Mouse (Mus musculus): Measurements from ENCODE around the gene Mab21l1. TPM values are rescaled to one million over a fixed set of nuclear protein-coding genes. Genes with fewer than 3 reads are reported as not detected.

The Mab21l1 gene
- polyA plus RNA-seq, 1 experiment from 2014 or later, result 0.08 TPM

DNA sequence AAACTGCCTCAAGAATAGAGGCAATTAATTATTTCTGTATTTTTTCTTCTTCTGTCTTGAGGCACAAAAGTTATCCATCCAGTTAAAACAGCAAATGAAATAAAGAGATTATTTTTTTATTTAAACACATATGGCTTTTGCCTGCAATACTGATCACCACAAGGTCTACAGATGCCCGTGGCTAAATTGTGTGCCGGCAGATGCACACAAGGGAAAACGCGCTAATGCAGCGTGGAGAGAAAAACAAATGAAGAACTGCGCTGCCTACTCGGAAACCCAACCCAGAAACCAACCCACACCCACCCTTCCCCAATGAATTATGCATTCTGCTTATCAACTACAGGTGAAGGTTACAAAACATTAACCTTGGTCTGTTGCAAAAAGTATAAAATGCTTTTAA is 7.1 kb upstream of the Mab21l1 start:
- H3K4me3 ChIP-seq (ENCODE audit: low read depth, low read length), result no peak overlapping the region
- no peaks in the 10 kb centered on the region for H3K36me3 ChIP-seq (ENCODE audit: control insufficient read depth, insufficient read depth)
- no peak overlapping the region for H3K27ac ChIP-seq (ENCODE audit: low read length)
- no peak overlapping the region for H3K9ac ChIP-seq (ENCODE audit: low read depth, low read length)
- H3K27me3 ChIP-seq (ENCODE audit: control insufficient read depth, insufficient read depth, low read depth, low read length), result peaks cover 12% of the 10 kb centered on the region
- WGBS (ENCODE audit: insufficient replicate concordance), result 78% methylated on average over 7 of the region's 7 CpGs
- H3K4me1 ChIP-seq (ENCODE audit: control insufficient read depth, low read depth, low read length), result no peaks in the 10 kb centered on the region
- no peak for ATAC-seq (ENCODE audit: low read depth)
- no peaks in the 10 kb centered on the region for H3K9me3 ChIP-seq (replicated peaks; ENCODE audit: control insufficient read depth, low read length)
- H3K4me2 ChIP-seq (ENCODE audit: low read depth, low read length), result no peak overlapping the region

DNA sequence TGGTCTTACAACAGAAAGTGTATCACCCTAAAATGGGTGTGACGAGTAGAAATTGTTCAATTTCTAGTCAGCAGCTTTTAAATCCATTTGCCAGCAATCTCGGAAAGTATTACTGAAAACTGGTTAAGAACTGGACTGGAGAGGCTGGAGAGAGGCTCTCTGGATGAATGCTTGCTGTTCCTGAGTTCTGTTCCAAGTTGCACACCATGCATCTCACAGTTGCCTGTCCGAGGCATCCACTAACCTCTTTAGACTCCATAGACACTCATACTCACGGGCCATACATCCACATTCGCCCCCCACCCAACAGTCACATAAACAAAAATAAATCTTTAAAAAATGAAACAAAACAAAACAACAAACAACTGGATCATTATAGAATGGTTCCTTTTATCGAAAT is 6.6 kb upstream of the Mab21l1 start:
- Histone ChIP-seq H3K4me1 (ENCODE audit: control insufficient read depth, low read depth, low read length) (no peaks in the 10 kb centered on the region), H3K27me3 (ENCODE audit: control insufficient read depth, insufficient read depth, low read depth, low read length) (peaks cover 17% of the 10 kb centered on the region), H3K4me3 (ENCODE audit: low read depth, low read length) (no peak overlapping the region), H3K9ac (ENCODE audit: low read depth, low read length) (no peak overlapping the region), H3K9me3 (replicated peaks; ENCODE audit: control insufficient read depth, low read length) (no peaks in the 10 kb centered on the region), H3K27ac (ENCODE audit: low read length) (no peak overlapping the region), H3K36me3 (ENCODE audit: control insufficient read depth, insufficient read depth) (no peaks in the 10 kb centered on the region), H3K4me2 (ENCODE audit: low read depth, low read length) (no peak overlapping the region)
- no peak for ATAC-seq (ENCODE audit: low read depth)
- WGBS (ENCODE audit: insufficient replicate concordance), result 58% methylated on average over 6 of the region's 6 CpGs

DNA sequence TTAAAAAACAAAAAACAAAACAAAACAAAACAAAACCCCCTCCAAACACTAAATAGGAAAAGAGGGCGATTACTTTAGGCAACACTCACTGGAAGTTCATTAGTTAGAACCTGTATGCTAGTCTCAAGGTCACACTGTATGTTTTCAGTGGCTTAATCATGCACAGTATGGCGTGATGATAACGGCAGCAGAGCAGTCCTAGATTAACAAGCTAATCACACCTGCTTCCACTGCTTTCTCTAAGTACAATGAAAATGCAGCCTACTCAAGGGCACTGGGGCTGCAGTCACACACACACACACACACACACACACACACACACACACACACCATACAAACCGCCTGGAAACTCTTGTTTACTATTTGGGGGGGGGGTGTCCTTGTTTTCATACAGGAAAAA is 4.8 kb upstream of the Mab21l1 start:
- ATAC-seq (ENCODE audit: low read depth), result no peak
- WGBS (ENCODE audit: insufficient replicate concordance), result 55% methylated on average over 4 of the region's 4 CpGs
- no peaks in the 10 kb centered on the region for H3K36me3 ChIP-seq (ENCODE audit: control insufficient read depth, insufficient read depth)

DNA sequence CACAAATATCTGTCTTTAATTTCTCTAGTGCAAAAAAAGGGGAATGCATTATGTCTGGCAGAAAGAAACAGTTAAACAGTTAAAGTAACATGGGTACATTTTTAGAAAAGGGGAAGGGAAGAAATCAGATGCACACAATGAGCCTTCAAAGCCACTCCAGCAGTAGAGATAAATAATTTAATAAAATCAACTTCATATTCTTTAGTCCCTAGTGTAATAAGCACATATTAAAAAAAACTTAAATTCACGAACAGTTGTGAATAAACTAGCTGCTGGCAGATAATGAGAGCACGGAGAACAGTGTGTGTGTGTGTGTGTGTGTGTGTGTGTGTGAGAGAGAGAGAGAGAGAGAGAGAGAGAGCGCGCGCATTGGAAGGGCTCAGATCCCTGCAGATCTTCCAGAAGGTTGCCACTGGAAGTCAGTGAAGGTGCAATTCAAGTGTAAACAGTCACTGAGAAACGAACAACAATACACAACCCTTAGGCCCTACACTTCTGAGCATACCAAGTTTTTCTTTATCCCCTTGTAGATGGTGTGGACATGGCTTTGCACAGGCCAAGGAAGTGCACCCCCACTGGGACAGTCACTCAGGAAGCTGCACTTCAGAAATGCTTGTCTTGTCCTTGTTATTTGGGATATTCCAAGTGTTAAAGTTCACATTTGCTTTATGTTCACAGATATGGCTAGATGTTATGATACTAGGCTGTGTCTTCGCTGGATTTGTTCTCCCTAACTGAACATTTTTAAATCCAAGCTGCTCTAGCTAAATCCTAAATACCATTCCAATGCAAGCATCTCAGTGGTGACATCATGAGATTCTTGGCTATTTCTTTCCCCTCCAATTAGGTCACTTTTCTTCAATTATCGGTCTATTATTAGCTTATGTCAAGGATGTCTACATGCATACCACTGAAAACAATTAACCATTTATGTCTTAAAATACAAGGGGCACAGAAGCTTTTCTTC is 3.3 kb upstream of the Mab21l1 start:
- 47% methylated on average over 8 of the region's 8 CpGs for WGBS (ENCODE audit: insufficient replicate concordance)
- Histone ChIP-seq H3K4me1 (ENCODE audit: control insufficient read depth, low read depth, low read length) (peaks cover 2% of the 10 kb centered on the region; the same call in 1 of the 2 replicates), H3K4me2 (ENCODE audit: low read depth, low read length) (no peak overlapping the region), H3K27ac (ENCODE audit: low read length) (no peak overlapping the region), H3K27me3 (ENCODE audit: control insufficient read depth, insufficient read depth, low read depth, low read length) (peaks cover 50% of the 10 kb centered on the region), H3K9me3 (replicated peaks; ENCODE audit: control insufficient read depth, low read length) (no peaks in the 10 kb centered on the region), H3K9ac (ENCODE audit: low read depth, low read length) (no peak overlapping the region), H3K4me3 (ENCODE audit: low read depth, low read length) (no peak overlapping the region), H3K36me3 (ENCODE audit: control insufficient read depth, insufficient read depth) (no peaks in the 10 kb centered on the region)
- no peak for ATAC-seq (ENCODE audit: low read depth)

More for the DNA sequence above, 4.8 kb upstream of the Mab21l1 start:
- H3K27ac ChIP-seq (ENCODE audit: low read length), result no peak overlapping the region
- H3K9ac ChIP-seq (ENCODE audit: low read depth, low read length), result no peak overlapping the region
- H3K4me3 ChIP-seq (ENCODE audit: low read depth, low read length), result no peak overlapping the region
- H3K4me2 ChIP-seq (ENCODE audit: low read depth, low read length), result no peak overlapping the region
- no peaks in the 10 kb centered on the region for H3K9me3 ChIP-seq (replicated peaks; ENCODE audit: control insufficient read depth, low read length)
- H3K4me1 ChIP-seq (ENCODE audit: control insufficient read depth, low read depth, low read length), result no peaks in the 10 kb centered on the region
- peaks cover 34% of the 10 kb centered on the region for H3K27me3 ChIP-seq (ENCODE audit: control insufficient read depth, insufficient read depth, low read depth, low read length)

GRCm38 (mm10) chr3:55780120-55781070 is 1.9 kb upstream of the Mab21l1 start:
- no peak for ATAC-seq (ENCODE audit: low read depth)
- H3K4me1 ChIP-seq (ENCODE audit: control insufficient read depth, low read depth, low read length), result peaks cover 2% of the 10 kb centered on the region; the same call in 1 of the 2 replicates
- H3K4me3 ChIP-seq (ENCODE audit: low read depth, low read length), result no peak overlapping the region
- no peaks in the 10 kb centered on the region for H3K9me3 ChIP-seq (replicated peaks; ENCODE audit: control insufficient read depth, low read length)
- no peak overlapping the region for H3K4me2 ChIP-seq (ENCODE audit: low read depth, low read length)
- no peak overlapping the region for H3K27ac ChIP-seq (ENCODE audit: low read length)
- H3K36me3 ChIP-seq (ENCODE audit: control insufficient read depth, insufficient read depth), result no peaks in the 10 kb centered on the region
- peaks cover 55% of the 10 kb centered on the region for H3K27me3 ChIP-seq (ENCODE audit: control insufficient read depth, insufficient read depth, low read depth, low read length)
- H3K9ac ChIP-seq (ENCODE audit: low read depth, low read length), result no peak overlapping the region
- WGBS (ENCODE audit: insufficient replicate concordance), result 4% methylated on average over 53 of the region's 53 CpGs

DNA sequence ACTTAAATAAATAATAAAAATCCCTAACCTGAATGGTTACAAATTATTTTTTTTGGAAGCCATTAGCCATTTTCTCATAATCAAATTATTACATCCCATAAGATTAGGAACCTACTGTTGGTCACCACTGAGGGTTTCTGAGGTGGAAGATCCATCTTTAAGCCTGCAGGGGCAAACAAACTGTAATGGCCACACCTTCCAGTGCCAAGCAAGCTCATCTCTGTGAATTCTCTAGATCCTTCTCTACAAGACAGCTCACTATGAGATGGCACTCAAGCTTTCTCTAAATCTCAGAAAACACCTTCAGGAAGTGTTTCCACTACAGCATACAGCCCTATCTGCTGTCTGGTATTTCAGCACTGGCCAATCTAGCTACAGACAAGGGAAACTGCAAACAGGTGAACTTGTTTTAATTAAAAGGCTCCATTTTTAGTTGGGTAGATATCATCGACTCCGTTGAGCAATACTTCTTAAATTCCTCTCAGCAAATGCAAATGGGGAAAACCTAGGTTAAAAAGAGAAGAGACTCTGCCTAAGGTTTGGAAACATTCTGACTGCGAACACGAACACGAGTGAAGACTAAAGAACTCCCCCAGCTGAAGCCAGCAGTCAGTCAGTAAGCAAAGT is 768 bp upstream of the Mab21l1 start:
- no peak overlapping the region for H3K27ac ChIP-seq (ENCODE audit: low read length)
- H3K9me3 ChIP-seq (replicated peaks; ENCODE audit: control insufficient read depth, low read length), result no peaks in the 10 kb centered on the region
- H3K4me2 ChIP-seq (ENCODE audit: low read depth, low read length), result no peak overlapping the region
- H3K27me3 ChIP-seq (ENCODE audit: control insufficient read depth, insufficient read depth, low read depth, low read length), result peaks cover 64% of the 10 kb centered on the region
- no peak overlapping the region for H3K4me3 ChIP-seq (ENCODE audit: low read depth, low read length)
- H3K9ac ChIP-seq (ENCODE audit: low read depth, low read length), result no peak overlapping the region
- H3K4me1 ChIP-seq (ENCODE audit: control insufficient read depth, low read depth, low read length), result peaks cover 2% of the 10 kb centered on the region; the same call in 1 of the 2 replicates
- H3K36me3 ChIP-seq (ENCODE audit: control insufficient read depth, insufficient read depth), result no peaks in the 10 kb centered on the region
- no peak for ATAC-seq (ENCODE audit: low read depth)
- 14% methylated on average over 5 of the region's 5 CpGs for WGBS (ENCODE audit: insufficient replicate concordance)

GRCm38 (mm10) chr3:55782771-55783170 is 461 bp downstream of the Mab21l1 start:
- WGBS (ENCODE audit: insufficient replicate concordance), result 4% methylated on average over 21 of the region's 22 CpGs
- peak overlapping the region; percentile 37 for H3K4me3 ChIP-seq (ENCODE audit: low read depth, low read length)
- H3K27ac ChIP-seq (ENCODE audit: low read length), result no peak overlapping the region
- no peaks in the 10 kb centered on the region for H3K9me3 ChIP-seq (replicated peaks; ENCODE audit: control insufficient read depth, low read length)
- ATAC-seq (ENCODE audit: low read depth), result no peak
- H3K27me3 ChIP-seq (ENCODE audit: control insufficient read depth, insufficient read depth, low read depth, low read length), result peaks cover 77% of the 10 kb centered on the region
- no peaks in the 10 kb centered on the region for H3K36me3 ChIP-seq (ENCODE audit: control insufficient read depth, insufficient read depth)
- no peak overlapping the region for H3K9ac ChIP-seq (ENCODE audit: low read depth, low read length)
- peaks cover 2% of the 10 kb centered on the region; the same call in 1 of the 2 replicates for H3K4me1 ChIP-seq (ENCODE audit: control insufficient read depth, low read depth, low read length)
- peak overlapping the region; percentile 42 for H3K4me2 ChIP-seq (ENCODE audit: low read depth, low read length)

DNA sequence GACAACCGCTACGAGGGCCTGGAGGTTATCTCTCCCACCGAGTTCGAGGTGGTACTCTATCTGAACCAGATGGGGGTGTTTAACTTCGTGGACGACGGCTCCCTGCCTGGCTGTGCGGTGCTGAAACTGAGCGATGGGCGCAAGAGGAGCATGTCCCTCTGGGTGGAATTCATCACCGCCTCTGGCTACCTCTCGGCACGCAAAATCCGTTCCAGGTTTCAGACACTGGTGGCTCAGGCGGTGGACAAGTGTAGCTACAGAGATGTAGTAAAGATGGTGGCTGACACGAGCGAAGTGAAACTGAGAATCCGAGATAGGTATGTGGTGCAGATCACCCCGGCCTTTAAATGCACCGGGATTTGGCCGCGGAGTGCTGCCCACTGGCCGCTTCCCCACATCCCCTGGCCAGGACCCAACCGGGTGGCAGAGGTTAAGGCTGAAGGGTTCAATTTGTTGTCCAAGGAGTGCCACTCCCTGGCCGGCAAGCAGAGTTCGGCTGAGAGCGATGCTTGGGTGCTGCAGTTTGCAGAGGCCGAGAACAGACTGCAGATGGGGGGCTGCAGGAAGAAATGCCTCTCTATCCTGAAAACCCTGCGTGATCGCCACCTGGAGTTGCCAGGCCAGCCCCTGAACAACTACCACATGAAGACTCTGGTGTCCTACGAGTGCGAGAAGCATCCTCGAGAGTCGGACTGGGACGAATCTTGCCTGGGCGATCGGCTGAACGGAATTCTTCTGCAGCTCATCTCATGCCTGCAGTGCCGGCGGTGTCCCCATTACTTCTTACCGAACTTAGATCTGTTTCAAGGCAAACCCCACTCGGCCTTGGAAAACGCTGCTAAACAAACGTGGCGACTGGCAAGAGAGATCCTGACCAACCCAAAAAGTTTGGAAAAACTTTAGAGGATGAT is 1.1 kb downstream of the Mab21l1 start:
- H3K4me1 ChIP-seq (ENCODE audit: control insufficient read depth, low read depth, low read length), result peaks cover 2% of the 10 kb centered on the region; the same call in 1 of the 2 replicates
- WGBS (ENCODE audit: insufficient replicate concordance), result 3% methylated on average over 45 of the region's 45 CpGs
- H3K36me3 ChIP-seq (ENCODE audit: control insufficient read depth, insufficient read depth), result no peaks in the 10 kb centered on the region
- no peak for ATAC-seq (ENCODE audit: low read depth)
- peak overlapping the region; percentile 37 for H3K4me3 ChIP-seq (ENCODE audit: low read depth, low read length)
- H3K27ac ChIP-seq (ENCODE audit: low read length), result no peak overlapping the region
- H3K4me2 ChIP-seq (ENCODE audit: low read depth, low read length), result peak overlapping the region; percentile 42
- peaks cover 80% of the 10 kb centered on the region for H3K27me3 ChIP-seq (ENCODE audit: control insufficient read depth, insufficient read depth, low read depth, low read length)
- no peaks in the 10 kb centered on the region for H3K9me3 ChIP-seq (replicated peaks; ENCODE audit: control insufficient read depth, low read length)
- no peak overlapping the region for H3K9ac ChIP-seq (ENCODE audit: low read depth, low read length)

Measured in liver, embryonic 16.5 days (tissue).